Mouse (Mus musculus) forebrain, embryonic 11.5 days (tissue): ENCODE data around the gene Xlr4b. TPM values are rescaled to one million over a fixed set of nuclear protein-coding genes. Genes with fewer than 3 reads are reported as not detected.
"Not testable (repeated sequence)": the region's sequence is repeated elsewhere in the genome, so short reads cannot be mapped to it uniquely, and the experiment has no call there.

ENCODE experiments used
- ATAC-seq: fragments of 200-750 bp; cut with Nextera tagmentation; replicated peaks from 2 replicates; pipeline ENCODE4 v1.8.0; 2017; ENCODE audit warnings: moderate TSS enrichment; ENCODE audit not compliant: low FRiP score
- DNase-seq: peaks from one replicate; pipeline ENCODE4 v3.0.0-alpha.2; 2017; ENCODE audit warnings: low spot score
- H3K27ac ChIP-seq: fragments of 300-500 bp; sonication (generic); 2 replicates; pipeline ENCODE4 v1.5.1; 2014; ENCODE audit warnings: low read depth, low read length
- H3K27me3 ChIP-seq: fragments of 300-500 bp; sonication (generic); 2 replicates; pipeline ENCODE4 v1.6.1; 2014; ENCODE audit warnings: mild to moderate bottlenecking, low read length, mixed read lengths; ENCODE audit not compliant: control insufficient read depth, insufficient read depth
- H3K36me3 ChIP-seq: fragments of 300-500 bp; sonication (generic); 2 replicates; pipeline ENCODE4 v1.6.1; 2014; ENCODE audit warnings: mild to moderate bottlenecking, low read length, moderate library complexity, mixed read lengths; ENCODE audit not compliant: control insufficient read depth, insufficient read depth
- H3K4me1 ChIP-seq: fragments of 300-500 bp; sonication (generic); replicated peaks from 2 replicates; pipeline ENCODE4 v1.6.1; 2014; ENCODE audit warnings: low read length, mixed read lengths; ENCODE audit not compliant: control insufficient read depth, insufficient read depth
- H3K4me2 ChIP-seq: fragments of 300-500 bp; sonication (generic); 2 replicates; pipeline ENCODE4 v1.6.1; 2014; ENCODE audit warnings: low read depth, mild to moderate bottlenecking, low read length, moderate library complexity, mixed read lengths; ENCODE audit not compliant: severe bottlenecking
- H3K4me3 ChIP-seq: fragments of 300-500 bp; sonication (generic); 2 replicates; pipeline ENCODE4 v1.5.1; 2014; ENCODE audit warnings: low read depth, low read length
- H3K9ac ChIP-seq: fragments of 300-500 bp; sonication (generic); 2 replicates; pipeline ENCODE4 v1.6.1; 2014; ENCODE audit warnings: low read length
- H3K9me3 ChIP-seq: fragments of 300-500 bp; sonication (generic); 2 replicates; pipeline ENCODE4 v1.6.1; 2016; ENCODE audit warnings: low read length, mixed read lengths; ENCODE audit not compliant: control insufficient read depth
- WGBS: fragments of 180-500 bp; shearing (Covaris S2); extraction: QIAGEN DNeasy Blood & Tissue Kit; methylation state at CpG from one replicate; pipeline ENCODE4 v1.1.7; 2014; 5-methylcytosine and 5-hydroxymethylcytosine counted together
- polyA plus RNA-seq: library from polyadenylated mRNA; unstranded; fragments of >200 nt; fragmentation: Nextera tagmentation; extraction: Ambion mirVana; gene quantifications from 2 replicates; pipeline ENCODE4 v1.2.1, GENCODE M21; 2014

The Xlr4b gene
- 0.32 and 0.41 TPM in 2 replicates for polyA plus RNA-seq

GRCm38 (mm10) chrX:73213819-73214564 is at the start of gene Xlr4b:
Gene Xlr4b, plus strand, starts transcription at chrX:73214333.
- ATAC-seq, H3K9ac ChIP-seq, H3K9me3 ChIP-seq, DNase-seq, H3K36me3 ChIP-seq, H3K27ac ChIP-seq, H3K4me3 ChIP-seq, H3K27me3 ChIP-seq, H3K4me2 ChIP-seq, H3K4me1 ChIP-seq: not testable (repeated sequence)
- WGBS: 82% methylated on average over 11 of the region's 19 CpGs

- WGBS: 85% methylated on average over 4 of the region's 15 CpGs
- H3K9me3 ChIP-seq, DNase-seq, H3K27ac ChIP-seq, H3K9ac ChIP-seq, H3K27me3 ChIP-seq, ATAC-seq, H3K36me3 ChIP-seq, H3K4me1 ChIP-seq, H3K4me2 ChIP-seq, H3K4me3 ChIP-seq: not testable (repeated sequence)
Measured at GRCm38 (mm10) chrX:73176889-73177288, 37.2 kb upstream of the Xlr4b start, which contains the start of gene Spin2d. Gene Spin2d, minus strand, starts transcription at chrX:73176989.

- not testable (repeated sequence) for H3K4me3 ChIP-seq, H3K4me2 ChIP-seq, H3K9me3 ChIP-seq, H3K4me1 ChIP-seq, H3K27ac ChIP-seq, ATAC-seq, H3K36me3 ChIP-seq, H3K9ac ChIP-seq, H3K27me3 ChIP-seq, DNase-seq
- 81% methylated on average over 10 of the region's 12 CpGs for WGBS
Measured at GRCm38 (mm10) chrX:73191934-73192333, 22.2 kb upstream of the Xlr4b start, which contains the start of gene Xlr3b. Gene Xlr3b, plus strand, starts transcription at chrX:73192207.

GRCm38 (mm10) chrX:73225365-73225764 is 11.2 kb downstream of the Xlr4b start:
- no peak overlapping the region for H3K4me2 ChIP-seq
- no peaks in the 10 kb centered on the region for H3K36me3 ChIP-seq
- no peaks in the 10 kb centered on the region for H3K4me1 ChIP-seq
- H3K9ac ChIP-seq: no peak overlapping the region
- H3K9me3 ChIP-seq: no peaks in the 10 kb centered on the region
- no peaks in the 10 kb centered on the region for H3K27me3 ChIP-seq
- 60% methylated on average over 1 of the region's 1 CpGs for WGBS
- ATAC-seq: no peak
- H3K27ac ChIP-seq: no peak overlapping the region
- DNase-seq: no peak
- no peak overlapping the region for H3K4me3 ChIP-seq

- ATAC-seq: peak; percentile 96
- Histone ChIP-seq H3K27me3 (no peaks in the 10 kb centered on the region), H3K9me3 (no peaks in the 10 kb centered on the region), H3K4me2 (peak within 1 kb of the TSS; percentile 64), H3K4me3 (peak within 1 kb of the TSS; percentile 54), H3K9ac (peak within 1 kb of the TSS; percentile 68), H3K27ac (peak within 1 kb of the TSS; percentile 80), H3K4me1 (no peaks in the 10 kb centered on the region), H3K36me3 (no peaks in the 10 kb centered on the region)
- 19% methylated on average over 36 of the region's 39 CpGs for WGBS
- DNase-seq: peak; percentile 86
Measured at GRCm38 (mm10) chrX:73227914-73228605, 13.9 kb downstream of the Xlr4b start, which contains the start of gene F8a. Gene F8a, plus strand, starts transcription at chrX:73228291.

GRCm38 (mm10) chrX:73228606-73229214 is 14.6 kb downstream of the Xlr4b start:
- H3K36me3 ChIP-seq: no peaks in the 10 kb centered on the region
- H3K4me1 ChIP-seq: no peaks in the 10 kb centered on the region
- peak overlapping the region; percentile 64 for H3K4me2 ChIP-seq
- H3K9ac ChIP-seq: peak overlapping the region; percentile 68
- peak; percentile 65 for DNase-seq
- no peaks in the 10 kb centered on the region for H3K9me3 ChIP-seq
- peak; percentile 60 for ATAC-seq
- peak overlapping the region; percentile 54 for H3K4me3 ChIP-seq
- H3K27ac ChIP-seq: peak overlapping the region; percentile 80
- 22% methylated on average over 36 of the region's 51 CpGs for WGBS
- H3K27me3 ChIP-seq: no peaks in the 10 kb centered on the region

GRCm38 (mm10) chrX:73229288-73229687 is 15.2 kb downstream of the Xlr4b start:
- 34% methylated on average over 3 of the region's 3 CpGs for whole genome bisulfite sequencing
- Histone ChIP-seq H3K9ac (peak overlapping the region; percentile 68), H3K4me1 (no peaks in the 10 kb centered on the region), H3K9me3 (no peaks in the 10 kb centered on the region), H3K4me2 (peak overlapping the region; percentile 64), H3K27me3 (no peaks in the 10 kb centered on the region), H3K4me3 (peak overlapping the region; percentile 54), H3K27ac (no peak overlapping the region), H3K36me3 (no peaks in the 10 kb centered on the region)
- DNase-seq (no peak), ATAC-seq (no peak)

GRCm38 (mm10) chrX:73242821-73243325 is 28.7 kb downstream of the Xlr4b start, which contains the start of gene Xlr4c:
Gene Xlr4c, minus strand, starts transcription at chrX:73243130.
- not testable (repeated sequence) for H3K36me3 ChIP-seq, H3K27me3 ChIP-seq, H3K9ac ChIP-seq, ATAC-seq, H3K4me2 ChIP-seq, H3K4me1 ChIP-seq, H3K4me3 ChIP-seq, H3K27ac ChIP-seq, H3K9me3 ChIP-seq, DNase-seq
- 85% methylated on average over 12 of the region's 14 CpGs for WGBS
